Mouse (Mus musculus): Measurements from ENCODE around the gene Mpped2.

- TF ChIP-seq CTCF (IDR thresholded peaks at IDR 0.05; ENCODE audit: low read depth) (no peak), EP300 (optimal IDR thresholded peaks at IDR 0.05) (no peak)
Observed at GRCm38 (mm10) chr2:106774251-106775196, 81.5 kb downstream of the Mpped2 start.
